Mouse (Mus musculus) CH12.LX (cell line): ENCODE measurements around the gene Prkg1. TPM values are rescaled to one million over a fixed set of nuclear protein-coding genes. Genes with fewer than 3 reads are reported as not detected.

Source experiments
- DNase-seq: peaks from one replicate; pipeline ENCODE4 v3.0.0-alpha.2; 2013; ENCODE audit errors: extremely low read depth
- H3K27ac ChIP-seq: 2 replicates; pipeline ENCODE4 v1.5.1; 2012; ENCODE audit warnings: low read depth, mild to moderate bottlenecking, control low read depth, moderate library complexity; ENCODE audit not compliant: insufficient read depth
- H3K27me3 ChIP-seq: replicated peaks from 2 replicates; pipeline ENCODE3; 2012; ENCODE audit warnings: inconsistent platforms
- H3K36me3 ChIP-seq, 2 experiments: replicated peaks in 1 of 2; 2 replicates each; pipeline versions ENCODE3 to v1.6.1; 2012; ENCODE audit warnings: inconsistent platforms in 1 of 2, low read length in 1 of 2, mild to moderate bottlenecking in 1 of 2, mixed read lengths in 1 of 2, moderate library complexity in 1 of 2; ENCODE audit not compliant: control insufficient read depth in 1 of 2, insufficient read depth in 1 of 2
- H3K4me1 ChIP-seq, 2 experiments: 2 replicates each; pipeline ENCODE4 v1.6.1; 2012; ENCODE audit warnings: inconsistent platforms in 1 of 2, moderate library complexity in 1 of 2; ENCODE audit not compliant: insufficient read depth in 2 of 2, control insufficient read depth in 1 of 2
- H3K4me2 ChIP-seq: 2 replicates; pipeline ENCODE4 v1.6.1; 2012; ENCODE audit warnings: low read depth, mild to moderate bottlenecking, control low read depth; ENCODE audit not compliant: poor library complexity, insufficient read depth, severe bottlenecking
- H3K4me3 ChIP-seq, 3 experiments: fragments of 150-350 bp in 1 of 3; sonication (generic) in 1 of 3; replicated peaks in 1 of 3; 2 replicates each; pipeline versions ENCODE3 to v1.5.1; 2011 to 2012; ENCODE audit warnings: low read depth in 2 of 3, low read length in 2 of 3, mild to moderate bottlenecking in 2 of 3, moderate library complexity in 2 of 3, control low read depth in 1 of 3, improper control_type of control experiment in 1 of 3, inconsistent platforms in 1 of 3, mixed read lengths in 1 of 3; ENCODE audit not compliant: poor library complexity in 1 of 3
- H3K79me2 ChIP-seq: replicated peaks from 2 replicates; pipeline ENCODE4 v1.6.1; 2012; ENCODE audit warnings: mild to moderate bottlenecking, moderate library complexity; ENCODE audit not compliant: control insufficient read depth, poor library complexity, insufficient read depth, severe bottlenecking; ENCODE audit errors: extremely low read depth
- H3K9ac ChIP-seq: 2 replicates; pipeline ENCODE4 v1.6.1; 2012; ENCODE audit warnings: low read depth, mild to moderate bottlenecking, control low read depth, moderate library complexity; ENCODE audit not compliant: insufficient read depth
- H3K9me3 ChIP-seq: replicated peaks from 2 replicates; pipeline ENCODE3; 2012; ENCODE audit warnings: low read length, inconsistent platforms, mixed read lengths
- BHLHE40 ChIP-seq: IDR thresholded peaks from 2 replicates; pipeline ENCODE4 v1.6.1; 2011; ENCODE audit warnings: mild to moderate bottlenecking, low read depth, low read length, improper control_type of control experiment
- CHD1 ChIP-seq: IDR thresholded peaks from 2 replicates; pipeline ENCODE4 v1.6.1; 2012; ENCODE audit warnings: low read depth, low read length, improper control_type of control experiment, inconsistent platforms
- ELF1 ChIP-seq: IDR thresholded peaks from 2 replicates; pipeline ENCODE4 v1.6.1; 2014; ENCODE audit warnings: low read depth, mild to moderate bottlenecking, inconsistent platforms, low read length, improper control_type of control experiment
- ETS1 ChIP-seq: conservative IDR thresholded peaks from 2 replicates; pipeline ENCODE4 v1.6.1; 2012; ENCODE audit warnings: low read depth, mild to moderate bottlenecking, inconsistent platforms, low read length, improper control_type of control experiment, moderate library complexity
- JUND ChIP-seq: conservative IDR thresholded peaks from 2 replicates; pipeline ENCODE4 v1.6.1; 2011; ENCODE audit warnings: low read depth, low read length, improper control_type of control experiment
- KAT2A ChIP-seq: IDR thresholded peaks from 2 replicates; pipeline ENCODE4 v1.6.1; 2012; ENCODE audit warnings: low read length, improper control_type of control experiment, inconsistent platforms; ENCODE audit not compliant: insufficient replicate concordance
- MAFK ChIP-seq: IDR thresholded peaks from 2 replicates; pipeline ENCODE4 v1.6.1; 2011; ENCODE audit warnings: low read length, improper control_type of control experiment; ENCODE audit not compliant: insufficient replicate concordance
- MAX ChIP-seq: IDR thresholded peaks from 2 replicates; pipeline ENCODE4 v1.6.1; 2011; ENCODE audit warnings: low read length, improper control_type of control experiment
- MXI1 ChIP-seq: IDR thresholded peaks from 2 replicates; pipeline ENCODE4 v1.6.1; 2011; ENCODE audit warnings: mild to moderate bottlenecking, low read depth, low read length, improper control_type of control experiment
- MYC ChIP-seq: IDR thresholded peaks from 2 replicates; pipeline ENCODE4 v1.6.1; 2011; ENCODE audit warnings: low read depth, mild to moderate bottlenecking, improper control_type of control experiment, low read length
- NELFE ChIP-seq: IDR thresholded peaks from 2 replicates; pipeline ENCODE4 v1.6.1; 2011; ENCODE audit warnings: low read depth, low read length, improper control_type of control experiment
- PAX5 ChIP-seq: IDR thresholded peaks from 2 replicates; pipeline ENCODE4 v1.6.1; 2012; ENCODE audit warnings: low read length, inconsistent platforms, mixed read lengths
- POLR2A ChIP-seq: IDR thresholded peaks from 2 replicates; pipeline ENCODE4 v1.6.1; 2011; ENCODE audit warnings: low read depth, mild to moderate bottlenecking, improper control_type of control experiment, low read length
- RAD21 ChIP-seq: IDR thresholded peaks from 2 replicates; pipeline ENCODE4 v1.6.1; 2011; ENCODE audit warnings: low read depth, mild to moderate bottlenecking, low read length, improper control_type of control experiment, moderate library complexity
- SIN3A ChIP-seq: IDR thresholded peaks from 2 replicates; pipeline ENCODE4 v1.6.1; 2012; ENCODE audit warnings: low read length, improper control_type of control experiment, inconsistent platforms
- SMC3 ChIP-seq: IDR thresholded peaks from 2 replicates; pipeline ENCODE4 v1.6.1; 2011; ENCODE audit warnings: low read depth, low read length, improper control_type of control experiment
- TCF12 ChIP-seq: IDR thresholded peaks from 2 replicates; pipeline ENCODE4 v1.6.1; 2014; ENCODE audit warnings: low read depth, mild to moderate bottlenecking, inconsistent platforms, low read length, improper control_type of control experiment
- UBTF ChIP-seq: IDR thresholded peaks from 2 replicates; pipeline ENCODE4 v1.6.1; 2012; ENCODE audit warnings: low read depth, mild to moderate bottlenecking, inconsistent platforms, low read length, improper control_type of control experiment, moderate library complexity
- ZC3H11A ChIP-seq: IDR thresholded peaks from 2 replicates; pipeline ENCODE4 v1.6.1; 2012; ENCODE audit warnings: low read depth, mild to moderate bottlenecking, inconsistent platforms, low read length, improper control_type of control experiment
- ZMIZ1 ChIP-seq: IDR thresholded peaks from 2 replicates; pipeline ENCODE4 v1.6.1; 2012; ENCODE audit warnings: low read depth, mild to moderate bottlenecking, inconsistent platforms, low read length, improper control_type of control experiment
- dilution Hi-C: fragments of 300-500 bp; cut with MboI; formaldehyde crosslinking; loops from 2 replicates; pipeline ENCODE4 v1.14.3; 2020; ENCODE audit warnings: low sequenced_read_pairs; ENCODE audit not compliant: extremely low pct_unique_long_range_greater_than_20kb, extremely low pct_ligation_motif_present
- in situ Hi-C: fragments of 300-500 bp; cut with MboI; formaldehyde crosslinking; loops from 3 replicates; pipeline ENCODE4 v1.14.3; 2019; ENCODE audit warnings: low sequenced_read_pairs, low pct_ligation_motif_present, low pct_unique_long_range_greater_than_20kb, mixed read lengths
- polyA plus RNA-seq: library from polyadenylated mRNA; unstranded; fragments of >175 nt; gene quantifications from 2 replicates; pipeline ENCODE4 v1.2.1, GENCODE M21; 2012; ENCODE audit warnings: low read depth; ENCODE audit not compliant: insufficient read length
- total RNA-seq, 2 experiments: library from RNA; depleted of rRNA; stranded (reverse); fragments of 300-350 nt in 1 of 2; fragments of >200 nt in 1 of 2; gene quantifications; 2 replicates each; pipeline ENCODE4 v1.2.3; 2012 to 2014

The Prkg1 gene
- total and polyA plus RNA-seq, 3 experiments = not detected

DNA sequence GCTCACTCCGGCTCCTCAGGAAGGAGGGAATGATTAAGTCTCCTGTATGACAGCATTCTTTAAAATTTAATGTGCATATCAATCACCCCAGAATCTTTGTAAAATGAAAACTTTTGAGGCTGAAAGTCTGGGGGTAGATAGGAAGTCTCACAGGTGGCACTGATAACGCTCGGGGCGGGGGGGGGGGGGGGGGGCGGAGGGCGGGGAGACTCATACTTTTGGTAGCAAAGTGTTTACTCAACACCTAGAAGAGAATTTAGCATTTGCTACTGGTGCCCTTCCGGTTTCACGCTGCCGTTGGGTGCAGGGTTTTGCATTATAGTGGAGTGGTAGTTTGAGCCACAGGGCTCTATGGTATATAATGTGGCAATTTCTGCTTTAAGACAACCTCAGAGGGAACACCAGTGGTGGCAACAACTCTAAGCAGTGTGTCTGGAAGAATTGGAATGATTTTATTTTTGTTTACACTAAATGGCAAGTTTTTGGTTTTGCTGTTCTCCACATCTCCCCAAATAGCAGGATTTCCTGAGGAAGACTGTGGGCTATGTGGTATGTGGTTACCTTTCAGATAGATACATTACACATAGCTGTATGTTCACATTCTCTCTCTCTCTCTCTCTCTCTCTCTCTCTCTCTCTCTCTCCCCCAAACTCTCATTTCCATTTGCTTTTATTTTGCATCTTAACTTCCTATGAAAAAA lies 427.5 kb downstream of the Prkg1 start:
- no peak for DNase-seq
- in situ Hi-C loops = no loop called here
- Histone ChIP-seq H3K36me3 (no peaks in the 10 kb centered on the region), H3K79me2 (no peaks in the 10 kb centered on the region), H3K4me3 (no peak overlapping the region), H3K4me1 (peaks cover 6 to 12% of the 10 kb centered on the region in 2 experiments; a peak in 3 of 4 replicates), H3K27me3 (no peaks in the 10 kb centered on the region), H3K27ac (no peak overlapping the region), H3K4me2 (no peak overlapping the region), H3K9me3 (no peaks in the 10 kb centered on the region), H3K9ac (no peak overlapping the region)
- no peak for TF ChIP-seq BHLHE40
- dilution Hi-C loops = no loop called here

DNA sequence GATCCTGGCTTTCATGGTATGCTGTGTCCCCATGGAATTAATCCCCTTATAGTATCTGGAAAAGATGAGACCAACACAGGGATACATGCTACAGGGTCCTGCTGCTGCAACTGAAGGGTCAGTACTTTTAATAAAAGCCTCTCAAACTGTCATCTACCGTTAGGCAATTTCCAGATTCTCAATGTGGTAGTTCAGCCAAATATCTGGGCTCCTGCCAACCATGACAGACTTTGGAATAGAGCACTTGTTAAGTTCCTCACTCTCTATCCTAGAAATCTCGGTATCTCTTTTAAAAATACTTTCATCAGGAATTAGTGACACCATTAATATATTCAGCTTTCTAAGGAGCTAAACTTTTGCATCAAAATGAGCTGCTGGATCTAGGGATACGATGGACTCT lies 428.5 kb downstream of the Prkg1 start:
- Histone ChIP-seq H3K36me3 (no peaks in the 10 kb centered on the region), H3K4me1 (peaks cover 6 to 12% of the 10 kb centered on the region in 2 experiments; a peak in 3 of 4 replicates), H3K9ac (no peak overlapping the region), H3K27ac (no peak overlapping the region), H3K4me2 (no peak overlapping the region), H3K79me2 (no peaks in the 10 kb centered on the region), H3K27me3 (no peaks in the 10 kb centered on the region), H3K4me3 (no peak overlapping the region), H3K9me3 (no peaks in the 10 kb centered on the region)
- in situ Hi-C loops = no loop called here
- dilution Hi-C loops = no loop called here
- DNase-seq = no peak
- TF ChIP-seq POLR2A = no peak
- TF ChIP-seq MAX = no peak
- no peak for TF ChIP-seq NELFE
- TF ChIP-seq TCF12 = no peak
- TF ChIP-seq MYC = no peak
- no peak for TF ChIP-seq ZMIZ1
- no peak for TF ChIP-seq ZC3H11A
- no peak for TF ChIP-seq PAX5
- TF ChIP-seq SMC3 = no peak
- TF ChIP-seq UBTF = no peak
- no peak for TF ChIP-seq RAD21
- no peak for TF ChIP-seq CHD1
- no peak for TF ChIP-seq ETS1
- TF ChIP-seq MXI1 = no peak
- TF ChIP-seq KAT2A = no peak
- no peak for TF ChIP-seq MAFK
- TF ChIP-seq JUND = no peak
- TF ChIP-seq ELF1 = no peak
- TF ChIP-seq SIN3A = no peak
